Mouse (Mus musculus) liver, embryonic 13.5 days (tissue): ENCODE results near the gene Fus. TPM values are rescaled to one million over a fixed set of nuclear protein-coding genes. Genes with fewer than 3 reads are reported as not detected.
A peak's percentile ranks its signal among the peaks of the same experiment; 100 is the strongest.
"Not testable (repeated sequence)": the region's sequence is repeated elsewhere in the genome, so short reads cannot be mapped to it uniquely, and the experiment has no call there.

Experiments used
- ATAC-seq: fragments of 200-750 bp; cut with Nextera tagmentation; 2 replicates; pipeline ENCODE4 v1.8.0; 2017; ENCODE audit warnings: low read depth, mild to moderate bottlenecking, moderate number of reproducible peaks, moderate library complexity
- DNase-seq: peaks from one replicate; pipeline ENCODE4 v3.0.0; 2022
- H3K27ac ChIP-seq: fragments of 300-500 bp; sonication (generic); 2 replicates; pipeline ENCODE4 v1.5.1; 2015; ENCODE audit warnings: moderate library complexity, mild to moderate bottlenecking, inconsistent platforms
- H3K27me3 ChIP-seq: fragments of 300-500 bp; sonication (generic); 2 replicates; pipeline ENCODE4 v1.6.1; 2015; ENCODE audit warnings: mild to moderate bottlenecking, inconsistent platforms
- H3K36me3 ChIP-seq: fragments of 300-500 bp; sonication (generic); 2 replicates; pipeline ENCODE4 v1.6.1; 2015; ENCODE audit warnings: mild to moderate bottlenecking, inconsistent platforms
- H3K4me1 ChIP-seq: fragments of 300-500 bp; sonication (generic); replicated peaks from 2 replicates; pipeline ENCODE4 v1.6.1; 2015; ENCODE audit warnings: inconsistent platforms
- H3K4me2 ChIP-seq: fragments of 300-500 bp; sonication (generic); 2 replicates; pipeline ENCODE4 v1.6.1; 2015; ENCODE audit warnings: inconsistent platforms, mild to moderate bottlenecking, moderate library complexity
- H3K4me3 ChIP-seq: fragments of 300-500 bp; sonication (generic); replicated peaks from 2 replicates; pipeline ENCODE4 v1.5.1; 2015; ENCODE audit warnings: mild to moderate bottlenecking, inconsistent platforms
- H3K9ac ChIP-seq: fragments of 300-500 bp; sonication (generic); 2 replicates; pipeline ENCODE4 v1.6.1; 2015; ENCODE audit warnings: mild to moderate bottlenecking, inconsistent platforms
- H3K9me3 ChIP-seq: fragments of 300-500 bp; sonication (generic); replicated peaks from 2 replicates; pipeline ENCODE4 v1.6.1; 2016; ENCODE audit warnings: inconsistent platforms
- WGBS: fragments of 180-500 bp; shearing (Covaris S2); methylation state at CpG from one replicate; pipeline ENCODE4 v1.1.7; 2015; ENCODE audit not compliant: insufficient replicate concordance; 5-methylcytosine and 5-hydroxymethylcytosine counted together
- polyA plus RNA-seq: library from polyadenylated mRNA; unstranded; fragments of >200 nt; fragmentation: Nextera tagmentation; extraction: Ambion mirVana; gene quantifications from 2 replicates; pipeline ENCODE4 v1.2.1, GENCODE M21; 2015

Gene Fus
- polyA plus RNA-seq, 1 experiment from 2014 or later: 160 TPM

DNA sequence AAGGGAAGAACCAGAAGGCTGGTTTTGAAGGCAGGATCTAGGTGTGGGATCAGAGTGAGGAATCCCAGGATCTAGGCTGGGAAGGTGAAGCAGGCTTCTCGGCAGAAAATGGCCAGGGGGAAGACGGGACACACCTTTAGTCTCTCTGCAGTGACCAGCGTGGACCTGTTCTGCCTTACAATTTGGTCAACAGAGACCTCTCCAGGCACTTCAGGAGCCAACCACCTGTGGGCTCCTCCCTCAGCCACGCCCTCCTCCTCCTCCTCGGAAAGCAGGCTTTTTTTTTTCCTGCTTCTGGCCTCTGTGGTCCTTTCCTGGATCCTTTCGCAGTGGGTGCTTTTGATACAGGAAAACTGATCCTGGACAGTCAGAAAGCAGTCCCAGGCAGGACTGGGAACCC lies 37.3 kb upstream of the Fus start, which contains the start of gene Prss8:
TSS of gene Prss8 (minus strand) at position 182 of the 400 bp plus-strand sequence.
- Histone ChIP-seq H3K36me3 (peaks cover 21% of the 10 kb centered on the region), H3K4me3 (peak within 1 kb of the TSS; percentile 46), H3K27ac (no peak within 1 kb of the TSS), H3K27me3 (no peaks in the 10 kb centered on the region; the same call in 1 of the 2 replicates), H3K9ac (peak within 1 kb of the TSS; percentile 66), H3K9me3 (no peaks in the 10 kb centered on the region), H3K4me1 (peaks cover 58% of the 10 kb centered on the region), H3K4me2 (peak within 1 kb of the TSS; percentile 55)
- WGBS: 25% methylated on average over 6 of the region's 6 CpGs
- no peak for DNase-seq
- ATAC-seq: no peak; the same call in 1 of the 2 replicates

DNA sequence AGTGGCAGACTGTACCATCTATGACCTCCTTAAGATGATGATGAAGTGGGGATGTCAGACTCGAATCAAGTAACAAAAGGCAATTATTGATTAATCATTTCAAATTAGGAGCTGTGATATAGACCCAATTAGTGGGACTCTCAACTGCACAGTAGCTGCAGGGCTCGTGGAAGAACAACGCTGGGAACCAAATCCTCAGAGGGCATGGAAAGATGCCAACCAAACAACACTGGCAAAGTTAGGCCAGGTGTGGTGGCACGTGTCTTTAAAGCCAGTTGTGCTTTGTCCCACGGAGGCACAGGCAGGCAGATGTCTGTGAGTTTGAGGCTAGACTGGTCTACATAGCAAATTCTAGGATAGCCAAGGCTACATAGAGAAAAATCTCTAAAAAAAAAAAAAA lies 36.6 kb upstream of the Fus start:
- Histone ChIP-seq H3K27me3 (no peaks in the 10 kb centered on the region; the same call in 1 of the 2 replicates), H3K9ac (no peak overlapping the region), H3K4me2 (no peak overlapping the region), H3K4me3 (no peak overlapping the region), H3K9me3 (no peaks in the 10 kb centered on the region), H3K27ac (no peak overlapping the region), H3K36me3 (peaks cover 14% of the 10 kb centered on the region), H3K4me1 (peaks cover 62% of the 10 kb centered on the region)
- 79% methylated on average over 5 of the region's 5 CpGs for WGBS
- ATAC-seq: no peak
- DNase-seq: no peak

DNA sequence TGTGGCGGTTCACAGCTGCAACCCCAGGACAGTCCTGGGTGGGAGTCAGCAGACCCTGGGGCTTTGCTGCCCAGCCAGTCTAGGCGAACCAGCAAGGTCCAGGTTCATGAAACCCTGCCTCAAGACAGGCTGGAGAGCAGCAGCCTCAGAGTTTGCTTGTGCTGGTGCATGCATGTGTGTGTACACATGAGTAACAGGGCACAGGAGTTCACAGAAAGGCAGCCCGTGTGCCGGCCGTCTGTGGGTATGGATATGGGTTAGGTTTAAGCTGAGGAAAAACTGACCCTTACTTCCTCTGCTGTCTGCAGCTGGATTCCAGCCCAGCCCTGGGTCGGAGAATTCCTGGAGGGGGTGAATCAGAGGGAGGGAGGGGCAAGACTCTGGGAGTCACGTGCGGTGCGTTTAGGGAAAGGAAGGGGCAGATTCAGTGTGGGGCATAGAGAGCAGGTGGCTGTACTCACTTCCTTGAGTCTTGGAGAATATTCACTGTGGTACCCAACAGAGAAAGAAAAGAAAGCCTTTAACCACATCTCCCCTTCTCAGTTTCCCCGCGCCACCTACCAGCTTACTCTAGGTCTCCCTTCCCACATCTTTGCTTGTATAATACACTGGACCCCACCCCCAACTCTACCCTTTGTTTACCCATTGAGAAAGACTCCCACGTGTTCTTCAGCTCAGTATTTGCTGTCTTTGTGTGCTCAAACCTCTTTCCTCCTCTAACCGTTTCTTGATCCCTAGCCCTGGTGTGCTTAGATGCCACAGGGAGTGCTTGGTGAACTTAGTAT lies 35.7 kb upstream of the Fus start:
- peaks cover 6% of the 10 kb centered on the region for H3K36me3 ChIP-seq
- no peak overlapping the region; the same call in 1 of the 2 replicates for H3K4me3 ChIP-seq
- no peak overlapping the region for H3K9ac ChIP-seq
- H3K27ac ChIP-seq: peak overlapping the region; percentile 51
- no peak for DNase-seq
- H3K9me3 ChIP-seq: no peaks in the 10 kb centered on the region
- H3K4me1 ChIP-seq: peaks cover 71% of the 10 kb centered on the region
- 56% methylated on average over 13 of the region's 13 CpGs for WGBS
- ATAC-seq: no peak
- H3K4me2 ChIP-seq: peak overlapping the region; percentile 34
- H3K27me3 ChIP-seq: no peaks in the 10 kb centered on the region; the same call in 1 of the 2 replicates

DNA sequence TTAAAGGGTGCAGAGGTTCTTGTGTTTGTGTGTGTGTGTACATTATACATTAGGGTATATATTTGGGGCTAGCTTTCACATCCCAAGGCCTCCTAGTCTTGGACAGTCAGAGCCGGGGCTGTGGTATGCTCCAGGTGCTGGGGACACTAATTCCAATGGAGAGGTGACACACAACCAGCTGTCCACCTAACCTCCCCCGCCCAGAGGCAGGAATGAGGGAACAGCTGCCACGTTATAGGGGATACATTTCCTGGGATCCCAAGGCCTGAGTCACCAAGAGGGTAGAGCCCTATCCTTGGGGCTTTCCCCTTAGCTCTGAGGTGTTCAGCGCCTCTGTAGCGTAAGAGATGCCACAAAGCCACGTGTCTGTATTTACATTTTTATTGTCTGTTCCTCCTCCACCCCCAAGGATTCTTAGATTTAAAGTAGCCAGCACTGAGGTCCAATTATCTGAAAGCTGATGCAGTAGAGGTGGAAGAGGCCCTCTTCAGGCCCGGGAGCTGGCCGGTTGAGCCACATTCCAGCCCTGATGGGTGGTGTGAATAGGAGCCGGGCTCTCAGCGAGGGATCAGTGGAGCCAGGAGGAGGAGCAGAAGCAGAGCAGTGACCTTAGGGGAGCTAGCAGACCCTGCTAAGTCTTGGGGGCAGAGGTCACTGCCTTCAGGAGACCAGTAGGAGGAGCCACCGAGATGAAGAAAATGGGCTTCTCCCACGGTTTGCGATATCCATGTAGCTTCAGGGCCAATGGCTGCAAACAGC lies 34.8 kb upstream of the Fus start:
- Histone ChIP-seq H3K4me2 (peak overlapping the region; percentile 24; the same call in 1 of the 2 replicates), H3K4me1 (peaks cover 70% of the 10 kb centered on the region), H3K9me3 (no peaks in the 10 kb centered on the region), H3K9ac (no peak overlapping the region), H3K36me3 (no peaks in the 10 kb centered on the region), H3K27ac (peak overlapping the region; percentile 51), H3K4me3 (no peak overlapping the region), H3K27me3 (no peaks in the 10 kb centered on the region; the same call in 1 of the 2 replicates)
- no peak for ATAC-seq
- 44% methylated on average over 13 of the region's 13 CpGs for WGBS
- DNase-seq: no peak

DNA sequence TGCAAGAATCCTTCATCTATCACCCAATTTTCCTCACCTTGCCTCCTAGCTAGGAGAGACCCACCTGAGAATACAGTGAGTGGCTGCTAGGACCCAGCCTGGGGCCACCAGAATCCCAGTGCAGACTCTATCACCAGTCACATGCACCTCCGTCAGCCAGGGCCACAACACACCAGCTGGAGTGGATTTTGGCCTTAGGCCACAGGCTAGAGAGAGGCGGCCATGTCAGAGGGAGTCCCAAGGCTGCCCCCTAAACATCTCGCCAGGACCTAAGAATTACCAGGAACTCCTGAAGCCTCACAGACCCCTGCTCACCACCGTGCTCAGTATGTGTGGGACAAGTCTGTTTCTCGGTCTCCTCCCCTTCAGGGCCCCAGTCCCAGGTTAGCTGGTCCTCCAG lies 33.2 kb upstream of the Fus start:
- Histone ChIP-seq H3K27ac (no peak overlapping the region), H3K4me3 (no peak overlapping the region), H3K9me3 (no peaks in the 10 kb centered on the region), H3K4me1 (peaks cover 64% of the 10 kb centered on the region), H3K27me3 (no peaks in the 10 kb centered on the region; the same call in 1 of the 2 replicates), H3K4me2 (no peak overlapping the region), H3K9ac (0 out of 2 replicates have a peak overlapping the region, but pooled peaks have one; percentile 86), H3K36me3 (no peaks in the 10 kb centered on the region)
- DNase-seq: no peak
- whole genome bisulfite sequencing: 73% methylated on average over 5 of the region's 5 CpGs
- no peak for ATAC-seq

DNA sequence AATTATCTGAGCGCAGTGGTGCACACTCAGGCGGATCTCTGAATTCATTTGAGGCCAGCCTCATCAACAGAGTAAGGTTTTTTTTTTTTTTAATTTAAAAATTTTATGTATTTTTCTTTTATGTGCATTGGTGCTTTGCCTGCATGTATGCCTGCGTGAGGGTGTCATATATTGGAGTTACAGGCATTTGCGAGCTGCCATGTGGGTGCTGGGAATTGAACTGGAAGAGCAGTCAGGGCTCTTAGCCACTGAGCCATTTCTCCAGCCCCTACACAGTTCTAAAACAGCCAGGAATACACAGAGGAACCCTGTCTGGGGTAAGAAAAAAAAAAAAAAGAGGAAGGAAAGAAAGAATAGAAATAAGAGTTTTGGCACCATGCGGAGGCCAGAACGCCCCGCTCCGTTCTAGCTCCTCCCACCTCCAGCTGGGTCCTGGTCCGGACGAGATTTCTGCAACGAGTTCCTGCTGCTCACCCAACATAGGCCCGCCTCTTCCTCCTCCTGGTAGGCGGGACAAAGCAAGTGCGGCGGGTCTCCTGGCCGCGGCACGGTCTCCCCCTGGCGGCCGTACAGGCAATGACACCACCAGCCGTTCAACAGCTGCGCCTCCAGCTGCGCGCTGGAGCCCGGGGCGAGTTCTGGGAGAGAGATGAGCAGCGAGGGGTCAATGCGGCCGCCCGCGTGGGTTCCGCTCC lies 32.1 kb upstream of the Fus start:
- Histone ChIP-seq H3K36me3 (no peaks in the 10 kb centered on the region), H3K9ac (peak overlapping the region; percentile 86), H3K9me3 (no peaks in the 10 kb centered on the region), H3K4me3 (peak overlapping the region; percentile 77), H3K27me3 (no peaks in the 10 kb centered on the region; the same call in 1 of the 2 replicates), H3K4me2 (peak overlapping the region; percentile 100), H3K4me1 (peaks cover 53% of the 10 kb centered on the region), H3K27ac (peak overlapping the region; percentile 41; the same call in 1 of the 2 replicates)
- DNase-seq (peak; percentile 94), ATAC-seq (peak; percentile 93)
- 7% methylated on average over 32 of the region's 32 CpGs for WGBS

DNA sequence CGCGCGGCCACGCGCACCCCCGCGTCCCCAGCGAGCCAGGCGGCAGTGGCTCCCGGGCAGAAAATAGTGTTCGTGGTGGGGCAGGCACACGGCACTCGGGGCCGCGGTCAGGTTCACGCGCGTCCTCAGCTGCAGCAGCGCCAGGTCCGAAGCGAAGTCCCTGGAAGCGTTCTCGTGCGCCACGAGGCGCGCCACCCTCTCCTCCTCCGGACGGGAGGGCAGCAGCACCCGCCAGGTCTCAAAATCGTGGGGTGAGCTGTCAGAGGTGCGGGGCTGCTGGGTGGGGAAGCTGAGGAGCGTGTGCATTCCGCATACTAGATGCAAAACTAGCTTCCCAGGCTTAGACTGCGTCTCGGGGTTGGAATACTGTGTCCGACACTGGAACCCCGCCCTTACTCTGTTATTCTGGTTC lies 31.5 kb upstream of the Fus start:
- under 1% methylated on average over 38 of the region's 38 CpGs for WGBS
- Histone ChIP-seq H3K9ac (peak overlapping the region; percentile 86), H3K4me1 (peaks cover 47% of the 10 kb centered on the region), H3K9me3 (no peaks in the 10 kb centered on the region), H3K27me3 (no peaks in the 10 kb centered on the region), H3K36me3 (no peaks in the 10 kb centered on the region), H3K4me2 (peak overlapping the region; percentile 100), H3K4me3 (peak overlapping the region; percentile 77), H3K27ac (peak overlapping the region; percentile 41; the same call in 1 of the 2 replicates)
- no peak for DNase-seq
- peak; percentile 29 for ATAC-seq

DNA sequence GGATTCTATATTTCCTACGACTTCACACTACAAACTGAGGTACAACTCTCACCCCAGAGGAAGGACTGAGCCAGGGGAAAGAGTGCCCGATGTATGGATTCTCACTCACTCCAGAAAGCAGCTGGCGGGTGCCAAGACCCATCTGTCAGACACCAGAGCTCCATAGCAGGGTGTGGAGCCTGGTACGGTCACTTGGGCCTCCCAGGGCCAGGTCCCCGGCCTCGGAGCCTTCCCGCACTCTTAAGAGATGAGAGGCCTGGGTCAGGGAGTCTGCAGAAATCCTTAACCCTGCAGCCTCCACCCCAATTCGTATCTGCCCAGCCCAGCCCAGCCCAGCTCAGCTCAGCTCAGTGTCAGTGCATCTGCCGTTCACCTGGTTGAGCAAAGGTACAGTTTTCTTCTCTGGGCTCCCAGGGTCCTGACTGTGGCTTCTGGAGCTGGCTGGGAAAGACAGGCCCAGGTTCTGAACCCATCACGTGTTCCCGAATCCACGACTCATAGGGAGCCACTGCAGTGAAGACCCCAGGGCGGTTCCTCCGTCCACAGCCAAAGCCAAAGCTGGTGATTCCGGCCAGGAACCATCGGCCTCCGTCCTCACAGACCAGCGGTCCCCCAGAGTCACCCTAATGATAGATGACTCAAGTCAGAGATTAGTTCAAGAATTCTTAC lies 30.9 kb upstream of the Fus start:
- Histone ChIP-seq H3K27ac (no peak overlapping the region), H3K27me3 (no peaks in the 10 kb centered on the region), H3K9ac (peak overlapping the region; percentile 86), H3K36me3 (no peaks in the 10 kb centered on the region), H3K4me1 (peaks cover 44% of the 10 kb centered on the region), H3K4me3 (peak overlapping the region; percentile 77), H3K9me3 (no peaks in the 10 kb centered on the region), H3K4me2 (peak overlapping the region; percentile 100)
- no peak for ATAC-seq
- no peak for DNase-seq
- 55% methylated on average over 18 of the region's 18 CpGs for WGBS

DNA sequence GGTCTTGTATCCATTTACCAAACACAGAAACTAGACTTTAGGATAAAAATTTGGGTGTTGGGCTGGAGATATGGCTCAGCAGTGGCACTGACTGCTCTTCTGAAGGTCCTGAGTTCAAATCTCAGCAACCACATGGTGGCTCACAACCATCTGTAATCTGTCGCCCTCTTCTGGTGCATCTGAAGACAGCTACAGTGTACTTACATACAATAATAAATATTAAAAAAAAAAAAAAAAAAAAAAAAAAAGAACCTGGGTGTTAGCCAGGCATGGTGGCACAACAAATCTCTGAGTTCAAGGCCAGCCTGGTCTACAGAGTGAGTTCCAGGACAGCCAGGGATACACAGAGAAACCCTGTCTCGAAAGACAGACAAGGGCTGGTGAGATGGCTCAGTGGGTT lies 25.2 kb upstream of the Fus start:
- not testable (repeated sequence) for H3K4me3 ChIP-seq, ATAC-seq, H3K4me2 ChIP-seq

DNA sequence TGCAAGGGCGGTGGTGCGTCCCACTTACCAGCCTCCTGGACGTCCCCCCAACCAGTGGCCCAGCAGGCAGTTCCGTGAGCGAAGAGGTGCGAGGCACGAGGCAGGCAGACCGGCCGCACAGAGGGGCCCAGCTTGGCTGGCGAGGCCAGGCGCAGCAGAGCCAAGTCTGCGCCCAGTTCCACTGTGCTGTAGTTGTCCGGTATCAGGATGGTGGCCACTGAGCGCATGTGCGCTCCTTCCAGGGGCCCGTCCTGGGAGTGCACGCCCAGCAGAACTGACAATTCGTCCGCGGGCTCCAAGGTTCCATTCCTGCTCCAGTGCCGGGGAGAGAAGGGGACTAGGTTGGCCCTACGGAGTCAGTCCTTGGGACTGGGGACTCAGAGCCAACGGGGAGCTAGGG lies 22.6 kb upstream of the Fus start:
- DNase-seq (no peak), ATAC-seq (no peak)
- WGBS: 19% methylated on average over 23 of the region's 23 CpGs
- no peak overlapping the region for H3K27ac ChIP-seq
- 0 out of 2 replicates have a peak overlapping the region, but pooled peaks have one; percentile 5 for H3K4me2 ChIP-seq
- H3K36me3 ChIP-seq: no peaks in the 10 kb centered on the region
- no peak overlapping the region for H3K4me3 ChIP-seq
- H3K9me3 ChIP-seq: no peaks in the 10 kb centered on the region
- H3K27me3 ChIP-seq: peaks cover 39% of the 10 kb centered on the region
- no peak overlapping the region for H3K9ac ChIP-seq
- H3K4me1 ChIP-seq: peaks cover 5% of the 10 kb centered on the region; the same call in 1 of the 2 replicates

More for the DNA sequence above, 25.2 kb upstream of the Fus start:
- not testable (repeated sequence) for H3K9me3 ChIP-seq, DNase-seq, H3K36me3 ChIP-seq, H3K4me1 ChIP-seq, H3K9ac ChIP-seq, H3K27ac ChIP-seq
- H3K27me3 ChIP-seq: peaks cover 39% of the 10 kb centered on the region
- WGBS: 37% methylated on average over 2 of the region's 2 CpGs
